Mouse (Mus musculus): ENCODE results near the gene Uri1.

- TF ChIP-seq MYOD1 (IDR thresholded peaks at IDR 0.05; ENCODE audit: control insufficient read depth in 1 of 3, insufficient read length in 2 of 3, low read depth in 2 of 3): no peak
- TF ChIP-seq POLR2A (IDR thresholded peaks at IDR 0.05; ENCODE audit: insufficient read length, low read depth): no peak
- TF ChIP-seq REST (IDR thresholded peaks at IDR 0.05; ENCODE audit: insufficient read depth, insufficient read length): no peak
Observed at GRCm38 (mm10) chr7:38029986-38030385, 6.6 kb upstream of the Uri1 start.

All from myocyte (in vitro differentiated cells).